Mouse (Mus musculus): Measurements from ENCODE around the gene Gm13757. TPM values are rescaled to one million over a fixed set of nuclear protein-coding genes. Genes with fewer than 3 reads are reported as not detected.
"Not testable (repeated sequence)": the region's sequence is repeated elsewhere in the genome, so short reads cannot be mapped to it uniquely, and the experiment has no call there.

The Gm13757 gene
- not detected in 2 replicates for total RNA-seq (2017)

DNA sequence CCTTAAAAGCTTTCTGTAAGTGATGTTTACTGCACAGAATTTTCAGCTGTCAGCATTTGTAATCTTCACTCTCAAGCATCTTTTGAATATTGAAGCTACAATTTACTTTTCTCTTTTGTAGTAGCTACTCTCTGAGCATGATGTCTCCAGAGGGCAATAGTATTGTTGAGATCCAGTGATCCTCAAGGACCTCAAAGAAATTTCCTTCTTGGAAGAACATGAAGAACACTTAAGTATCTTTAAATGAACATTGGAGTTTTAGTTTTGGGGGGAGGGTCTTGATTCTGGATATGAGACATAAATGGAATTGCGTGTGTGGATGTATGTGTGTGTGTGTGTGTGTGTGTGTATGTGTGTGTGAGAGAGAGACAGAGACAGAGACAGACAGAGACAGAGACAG, at the start of gene Gm13757:
Gene Gm13757 (minus strand): TSS at position 101 of the 400 bp plus-strand sequence.
- ATAC-seq (replicated peaks in 1 of 2; ENCODE audit: insufficient read depth in 1 of 2, low FRiP score in 2 of 2, low TSS enrichment in 1 of 2, low read depth in 1 of 2, poor library complexity in 2 of 2, severe bottlenecking in 2 of 2), result no peak

DNA sequence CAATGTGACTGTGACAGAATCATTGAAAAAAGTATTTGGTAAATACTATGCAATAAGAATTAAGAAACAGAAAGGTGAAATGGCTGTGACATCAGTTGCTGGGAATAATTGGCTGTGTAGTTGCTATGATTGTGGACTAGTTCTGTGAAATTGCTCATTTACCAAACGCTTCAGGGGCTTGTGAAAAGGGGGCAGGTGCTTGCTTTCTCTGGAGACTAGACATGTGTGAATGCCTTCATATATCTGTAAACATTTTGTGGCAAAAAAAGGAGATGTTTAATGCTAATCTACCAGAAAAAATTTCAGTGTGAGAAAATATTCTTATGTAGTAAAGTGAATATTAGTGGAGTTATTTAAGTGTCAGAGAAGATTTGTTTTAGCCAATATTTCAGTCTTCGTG, 44.1 kb upstream of the Gm13757 start, which contains the start of gene Olfr1185-ps1:
Gene Olfr1185-ps1 (plus strand): TSS at position 301 of the 400 bp plus-strand sequence.
- no peak for ATAC-seq (replicated peaks in 1 of 2; ENCODE audit: insufficient read depth in 1 of 2, low FRiP score in 2 of 2, low TSS enrichment in 1 of 2, low read depth in 1 of 2, poor library complexity in 2 of 2, severe bottlenecking in 2 of 2)

DNA sequence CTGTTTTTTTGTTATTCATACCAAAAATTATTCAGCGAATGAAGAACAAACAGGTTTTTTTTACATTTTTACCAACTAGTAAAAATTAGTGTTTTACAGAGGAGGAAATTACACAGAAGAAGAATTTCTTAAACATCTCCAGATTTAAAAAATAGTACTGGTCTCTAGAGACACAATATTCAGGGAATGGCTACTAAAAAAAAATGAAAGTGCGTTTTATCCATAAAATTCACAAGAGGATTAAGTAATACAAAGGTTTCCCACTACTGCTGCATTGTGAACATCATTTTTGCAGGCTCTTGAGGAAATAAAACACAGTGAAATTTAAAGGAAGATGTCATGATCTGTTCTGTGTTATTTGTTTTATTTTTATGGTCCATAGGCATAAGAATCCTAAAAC, 34.4 kb upstream of the Gm13757 start, which contains the start of gene Olfr1184:
Gene Olfr1184 (plus strand): TSS at position 301 of the 400 bp plus-strand sequence.
- ATAC-seq (replicated peaks in 1 of 2; ENCODE audit: insufficient read depth in 1 of 2, low FRiP score in 2 of 2, low TSS enrichment in 1 of 2, low read depth in 1 of 2, poor library complexity in 2 of 2, severe bottlenecking in 2 of 2), result no peak

DNA sequence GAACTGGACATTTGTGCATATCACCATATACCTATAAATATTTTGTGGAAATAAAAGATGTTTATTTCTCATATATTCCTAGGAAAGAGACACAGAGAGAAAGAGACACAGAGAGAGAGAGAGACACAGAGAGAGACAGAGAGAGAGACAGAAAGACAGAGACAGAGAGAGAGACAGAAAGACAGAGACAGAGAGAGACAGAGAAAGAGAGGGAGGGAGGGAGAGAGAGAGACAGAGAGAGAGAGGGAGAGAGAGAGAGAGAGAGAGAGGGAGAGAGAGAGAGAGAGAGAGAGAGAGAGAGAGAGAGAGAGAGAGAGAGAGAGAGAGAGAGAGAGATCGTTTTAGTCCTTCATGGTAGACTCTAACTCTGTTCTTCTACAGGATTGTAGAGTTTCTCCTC, 5.6 kb upstream of the Gm13757 start, which contains the start of gene Olfr1183:
Gene Olfr1183 (plus strand): TSS at position 301 of the 400 bp plus-strand sequence.
- ATAC-seq (replicated peaks in 1 of 2; ENCODE audit: insufficient read depth in 1 of 2, low FRiP score in 2 of 2, low TSS enrichment in 1 of 2, low read depth in 1 of 2, poor library complexity in 2 of 2, severe bottlenecking in 2 of 2), result not testable (repeated sequence)

DNA sequence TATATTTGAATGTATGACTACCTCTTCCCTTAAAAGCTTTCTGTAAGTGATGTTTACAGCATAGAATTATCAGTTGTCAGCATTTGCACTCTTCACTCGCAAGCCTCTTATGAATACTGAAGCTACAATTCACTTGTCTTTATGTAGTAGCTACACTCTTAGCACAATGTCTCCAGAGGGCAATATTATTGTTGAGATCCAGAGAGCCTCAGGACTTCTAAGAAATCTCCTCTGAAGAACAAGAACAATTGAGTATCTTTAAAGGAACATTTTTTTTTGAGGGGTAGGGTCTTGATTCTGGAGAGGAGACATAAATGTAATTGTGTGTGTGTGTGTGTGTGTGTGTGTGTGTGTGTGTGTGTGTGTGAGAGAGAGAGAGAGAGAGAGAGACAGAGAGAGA, 22.9 kb downstream of the Gm13757 start, which contains the start of gene Olfr1181:
Gene Olfr1181 (minus strand): TSS at position 101 of the 400 bp plus-strand sequence.
- ATAC-seq (replicated peaks in 1 of 2; ENCODE audit: insufficient read depth in 1 of 2, low FRiP score in 2 of 2, low TSS enrichment in 1 of 2, low read depth in 1 of 2, poor library complexity in 2 of 2, severe bottlenecking in 2 of 2), result no peak

DNA sequence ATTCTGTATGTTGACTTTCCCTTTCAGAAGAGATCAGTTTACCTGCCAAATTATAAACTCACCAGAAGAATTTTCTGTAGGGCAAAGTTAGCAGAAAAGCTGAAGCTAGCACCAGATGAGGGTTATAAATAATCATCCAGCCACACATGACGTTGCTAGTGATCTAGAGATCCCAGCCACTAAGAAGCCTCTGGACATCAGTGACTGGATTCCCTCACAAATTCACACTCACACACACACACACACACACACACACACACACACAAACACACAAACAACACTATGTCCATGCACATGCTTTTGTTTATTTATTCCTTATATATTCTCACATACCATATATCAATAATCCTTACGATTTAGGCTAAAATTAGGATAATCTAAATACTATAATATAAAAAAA, 29.9 kb downstream of the Gm13757 start, which contains the start of gene Olfr1180:
Gene Olfr1180 (minus strand): TSS at position 101 of the 400 bp plus-strand sequence.
- no peak for ATAC-seq (replicated peaks in 1 of 2; ENCODE audit: insufficient read depth in 1 of 2, low FRiP score in 2 of 2, low TSS enrichment in 1 of 2, low read depth in 1 of 2, poor library complexity in 2 of 2, severe bottlenecking in 2 of 2)

DNA sequence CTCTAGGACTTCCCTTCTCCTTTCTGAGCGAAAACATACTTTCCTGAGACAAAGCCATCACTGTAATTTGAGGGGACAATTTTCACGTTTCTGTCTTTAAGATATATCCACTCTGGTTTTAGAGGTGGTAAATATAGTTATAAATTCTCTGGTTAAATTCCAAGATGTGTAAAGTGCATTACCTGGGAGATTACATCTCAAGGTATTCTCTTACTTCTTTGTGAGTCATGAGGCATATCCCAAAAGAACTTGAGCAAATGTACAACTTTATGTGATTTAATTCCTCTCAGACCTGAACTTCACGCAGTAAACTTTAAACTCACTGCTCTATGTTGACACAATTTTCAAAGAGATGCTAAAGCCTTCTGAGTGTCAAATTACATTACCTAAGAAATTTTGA, 42.6 kb downstream of the Gm13757 start, which contains the start of gene Olfr1179:
Gene Olfr1179 (minus strand): TSS at position 101 of the 400 bp plus-strand sequence.
- no peak for ATAC-seq (replicated peaks in 1 of 2; ENCODE audit: insufficient read depth in 1 of 2, low FRiP score in 2 of 2, low TSS enrichment in 1 of 2, low read depth in 1 of 2, poor library complexity in 2 of 2, severe bottlenecking in 2 of 2)

Other genes starting within 250 kb of the Gm13757 start
- not detected in 2 replicates for gene Olfr1170, start 220.8 kb downstream of the Gm13757 start, total RNA-seq (2017)
- not detected in 2 replicates for gene Olfr1173, start 169.3 kb downstream of the Gm13757 start, total RNA-seq (2017)
- not detected in 2 replicates for gene Olfr1174-ps, start 134.0 kb downstream of the Gm13757 start, total RNA-seq (2017)
- gene Olfr1175-ps, start 121.9 kb downstream of the Gm13757 start, total RNA-seq (2017), result not detected in 2 replicates
- gene Olfr1176, start 112.4 kb downstream of the Gm13757 start, total RNA-seq (2017), result not detected in 2 replicates
- not detected in 2 replicates for gene Olfr1177-ps, start 102.6 kb downstream of the Gm13757 start, total RNA-seq (2017)
- not detected in 2 replicates for gene Olfr1178, start 62.1 kb downstream of the Gm13757 start, total RNA-seq (2017)
- gene Olfr1179, start 42.7 kb downstream of the Gm13757 start, total RNA-seq (2017), result not detected in 2 replicates
- not detected in 2 replicates for gene Olfr1180, start 30.0 kb downstream of the Gm13757 start, total RNA-seq (2017)
- not detected in 2 replicates for gene Olfr1181, start 23.0 kb downstream of the Gm13757 start, total RNA-seq (2017)
- gene Olfr1183, start 5.7 kb upstream of the Gm13757 start, total RNA-seq (2017), result not detected in 2 replicates
- not detected in 2 replicates for gene Olfr1184, start 34.5 kb upstream of the Gm13757 start, total RNA-seq (2017)
- gene Olfr1185-ps1, start 44.2 kb upstream of the Gm13757 start, total RNA-seq (2017), result not detected in 2 replicates
- not detected in 2 replicates for gene Olfr1186, start 69.4 kb upstream of the Gm13757 start, total RNA-seq (2017)
- not detected in 2 replicates for gene Olfr1188, start 107.8 kb upstream of the Gm13757 start, total RNA-seq (2017)
- gene Olfr1189, start 137.3 kb upstream of the Gm13757 start, total RNA-seq (2017), result not detected in 2 replicates
- gene Olfr1191-ps1, start 191.4 kb upstream of the Gm13757 start, total RNA-seq (2017), result not detected in 2 replicates
- not detected in 2 replicates for gene Olfr1192-ps1, start 199.4 kb upstream of the Gm13757 start, total RNA-seq (2017)
- not detected in 2 replicates for gene Olfr1193, start 226.5 kb upstream of the Gm13757 start, total RNA-seq (2017)
- gene Olfr1195, start 240.1 kb upstream of the Gm13757 start, total RNA-seq (2017), result not detected in 2 replicates

All from hematopoietic stem cell, adult 5-6 weeks (primary cell).